Mouse (Mus musculus) midbrain, embryonic 13.5 days (tissue): ENCODE measurements around the gene Adamts20. TPM values are rescaled to one million over a fixed set of nuclear protein-coding genes. Genes with fewer than 3 reads are reported as not detected.
"Not testable (repeated sequence)": the region's sequence is repeated elsewhere in the genome, so short reads cannot be mapped to it uniquely, and the experiment has no call there.

Experiments used
- ATAC-seq: fragments of 200-750 bp; cut with Nextera tagmentation; 2 replicates; pipeline ENCODE4 v1.8.0; 2017; ENCODE audit warnings: mild to moderate bottlenecking, moderate TSS enrichment, moderate library complexity
- H3K27ac ChIP-seq: fragments of 300-500 bp; sonication (generic); 2 replicates; pipeline ENCODE4 v1.5.1; 2015; ENCODE audit warnings: inconsistent platforms, mild to moderate bottlenecking, moderate library complexity
- H3K27me3 ChIP-seq: fragments of 300-500 bp; sonication (generic); 2 replicates; pipeline ENCODE4 v1.6.1; 2015; ENCODE audit warnings: mild to moderate bottlenecking, inconsistent platforms
- H3K36me3 ChIP-seq: fragments of 300-500 bp; sonication (generic); 2 replicates; pipeline ENCODE4 v1.6.1; 2015; ENCODE audit warnings: mild to moderate bottlenecking, inconsistent platforms
- H3K4me1 ChIP-seq: fragments of 300-500 bp; sonication (generic); replicated peaks from 2 replicates; pipeline ENCODE4 v1.6.1; 2015; ENCODE audit warnings: inconsistent platforms
- H3K4me2 ChIP-seq: fragments of 300-500 bp; sonication (generic); replicated peaks from 2 replicates; pipeline ENCODE4 v1.6.1; 2015; ENCODE audit warnings: moderate library complexity, mild to moderate bottlenecking, inconsistent platforms
- H3K4me3 ChIP-seq: fragments of 300-500 bp; sonication (generic); replicated peaks from 2 replicates; pipeline ENCODE4 v1.5.1; 2015; ENCODE audit warnings: mild to moderate bottlenecking, inconsistent platforms
- H3K9ac ChIP-seq: fragments of 300-500 bp; sonication (generic); replicated peaks from 2 replicates; pipeline ENCODE4 v1.6.1; 2015; ENCODE audit warnings: mild to moderate bottlenecking, inconsistent platforms
- H3K9me3 ChIP-seq: fragments of 300-500 bp; sonication (generic); 2 replicates; pipeline ENCODE4 v1.6.1; 2016; ENCODE audit warnings: mild to moderate bottlenecking, inconsistent platforms
- WGBS: fragments of 180-500 bp; shearing (Covaris S2); methylation state at CpG from one replicate; pipeline ENCODE4 v1.1.7; 2015; 5-methylcytosine and 5-hydroxymethylcytosine counted together
- polyA plus RNA-seq: library from polyadenylated mRNA; unstranded; fragments of >200 nt; fragmentation: Nextera tagmentation; extraction: Ambion mirVana; gene quantifications from 2 replicates; pipeline ENCODE4 v1.2.1, GENCODE M21; 2015

Gene Adamts20
- polyA plus RNA-seq, 1 experiment from 2014 or later, result 1.7 TPM

GRCm38 (mm10) chr15:94404071-94404545 is 61.1 kb downstream of the Adamts20 start:
- H3K27me3 ChIP-seq, result peaks cover 36% of the 10 kb centered on the region
- H3K4me2 ChIP-seq, result peak overlapping the region; percentile 99
- no peaks in the 10 kb centered on the region for H3K36me3 ChIP-seq
- peaks cover 12% of the 10 kb centered on the region for H3K4me1 ChIP-seq
- peak overlapping the region; percentile 49; the same call in 1 of the 2 replicates for H3K27ac ChIP-seq
- peak overlapping the region; percentile 69 for H3K4me3 ChIP-seq
- H3K9ac ChIP-seq, result peak overlapping the region; percentile 77
- H3K9me3 ChIP-seq, result no peaks in the 10 kb centered on the region
- ATAC-seq, result peak; percentile 97
- WGBS, result 2% methylated on average over 30 of the region's 65 CpGs

GRCm38 (mm10) chr15:94403461-94404070 is 61.7 kb downstream of the Adamts20 start:
- Histone ChIP-seq H3K4me2 (peak overlapping the region; percentile 99), H3K4me3 (peak overlapping the region; percentile 69), H3K9me3 (no peaks in the 10 kb centered on the region), H3K27me3 (peaks cover 33% of the 10 kb centered on the region), H3K9ac (peak overlapping the region; percentile 77), H3K27ac (peak overlapping the region; percentile 49; the same call in 1 of the 2 replicates), H3K4me1 (peaks cover 12% of the 10 kb centered on the region), H3K36me3 (no peaks in the 10 kb centered on the region)
- ATAC-seq, result peak; percentile 69
- WGBS, result under 1% methylated on average over 33 of the region's 34 CpGs

- Histone ChIP-seq H3K4me2 (peak overlapping the region; percentile 99), H3K4me3 (peak overlapping the region; percentile 69), H3K36me3 (no peaks in the 10 kb centered on the region), H3K4me1 (peaks cover 12% of the 10 kb centered on the region), H3K9ac (peak overlapping the region; percentile 77), H3K27me3 (peaks cover 31% of the 10 kb centered on the region), H3K27ac (no peak overlapping the region), H3K9me3 (no peaks in the 10 kb centered on the region)
- no peak for ATAC-seq
- 3% methylated on average over 15 of the region's 15 CpGs for WGBS
These were observed 62.2 kb downstream of the Adamts20 start for GRCm38 (mm10) chr15:94403018-94403417.

- ATAC-seq, result no peak
These were observed 72.5 kb downstream of the Adamts20 start for GRCm38 (mm10) chr15:94392737-94393136.

GRCm38 (mm10) chr15:94390127-94390526 is 75.1 kb downstream of the Adamts20 start:
- H3K4me1 ChIP-seq, H3K27ac ChIP-seq, H3K4me3 ChIP-seq, H3K4me2 ChIP-seq, H3K9me3 ChIP-seq, H3K9ac ChIP-seq, H3K27me3 ChIP-seq, ATAC-seq, H3K36me3 ChIP-seq: not testable (repeated sequence)
- 76% methylated on average over 2 of the region's 2 CpGs for WGBS

More at GRCm38 (mm10) chr15:94392737-94393136, 72.5 kb downstream of the Adamts20 start:
- no peak overlapping the region for H3K4me2 ChIP-seq
- H3K27me3 ChIP-seq, result no peaks in the 10 kb centered on the region
- H3K9me3 ChIP-seq, result no peaks in the 10 kb centered on the region
- H3K4me1 ChIP-seq, result no peaks in the 10 kb centered on the region; the same call in 1 of the 2 replicates
- no peaks in the 10 kb centered on the region for H3K36me3 ChIP-seq
- no peak overlapping the region for H3K4me3 ChIP-seq
- no peak overlapping the region for H3K9ac ChIP-seq
- WGBS, result 33% methylated on average over 7 of the region's 7 CpGs
- H3K27ac ChIP-seq, result no peak overlapping the region

- 95% methylated on average over 7 of the region's 9 CpGs for WGBS
- no peaks in the 10 kb centered on the region for H3K27me3 ChIP-seq
- H3K27ac ChIP-seq, result no peak overlapping the region
- H3K4me3 ChIP-seq, result no peak overlapping the region
- no peak overlapping the region for H3K4me2 ChIP-seq
- H3K36me3 ChIP-seq, result no peaks in the 10 kb centered on the region
- no peak for ATAC-seq
- no peak overlapping the region for H3K9ac ChIP-seq
- H3K4me1 ChIP-seq, result no peaks in the 10 kb centered on the region
- no peaks in the 10 kb centered on the region for H3K9me3 ChIP-seq
These were observed 85.8 kb downstream of the Adamts20 start for GRCm38 (mm10) chr15:94379425-94379824.

- H3K4me2 ChIP-seq, result no peak overlapping the region
- no peak overlapping the region for H3K4me3 ChIP-seq
- no peaks in the 10 kb centered on the region for H3K9me3 ChIP-seq
- no peaks in the 10 kb centered on the region for H3K4me1 ChIP-seq
- 89% methylated on average over 7 of the region's 7 CpGs for WGBS
- no peak overlapping the region for H3K9ac ChIP-seq
- H3K36me3 ChIP-seq, result no peaks in the 10 kb centered on the region
- H3K27ac ChIP-seq, result no peak overlapping the region
- no peak for ATAC-seq
- H3K27me3 ChIP-seq, result no peaks in the 10 kb centered on the region
These were observed 92.7 kb downstream of the Adamts20 start for GRCm38 (mm10) chr15:94372548-94372947.

GRCm38 (mm10) chr15:94349052-94349451 is 116.2 kb downstream of the Adamts20 start:
- H3K36me3 ChIP-seq, result peaks cover 3% of the 10 kb centered on the region; the same call in 1 of the 2 replicates
- H3K27me3 ChIP-seq, result no peaks in the 10 kb centered on the region
- H3K4me1 ChIP-seq, result no peaks in the 10 kb centered on the region
- ATAC-seq, result no peak
- no peak overlapping the region for H3K9ac ChIP-seq
- 91% methylated on average over 18 of the region's 18 CpGs for WGBS
- H3K9me3 ChIP-seq, result no peaks in the 10 kb centered on the region
- no peak overlapping the region for H3K4me2 ChIP-seq
- no peak overlapping the region for H3K4me3 ChIP-seq
- H3K27ac ChIP-seq, result no peak overlapping the region

GRCm38 (mm10) chr15:94344317-94344716 is 120.9 kb downstream of the Adamts20 start:
- Histone ChIP-seq H3K4me1 (no peaks in the 10 kb centered on the region), H3K27me3 (no peaks in the 10 kb centered on the region), H3K9ac (no peak overlapping the region), H3K4me3 (no peak overlapping the region), H3K4me2 (no peak overlapping the region), H3K36me3 (peaks cover 5% of the 10 kb centered on the region; the same call in 1 of the 2 replicates), H3K9me3 (no peaks in the 10 kb centered on the region), H3K27ac (no peak overlapping the region)
- ATAC-seq, result no peak
- 92% methylated on average over 5 of the region's 5 CpGs for WGBS

- Histone ChIP-seq H3K27me3 (no peaks in the 10 kb centered on the region), H3K4me1 (no peaks in the 10 kb centered on the region), H3K27ac (no peak overlapping the region), H3K36me3 (peaks cover 5% of the 10 kb centered on the region; the same call in 1 of the 2 replicates), H3K9ac (no peak overlapping the region), H3K9me3 (no peaks in the 10 kb centered on the region), H3K4me2 (no peak overlapping the region), H3K4me3 (no peak overlapping the region)
- 67% methylated on average over 10 of the region's 10 CpGs for WGBS
- ATAC-seq, result no peak
These were observed 122.9 kb downstream of the Adamts20 start for GRCm38 (mm10) chr15:94342365-94342764.

- WGBS, result 98% methylated on average over 8 of the region's 8 CpGs
- no peak overlapping the region for H3K4me3 ChIP-seq
- H3K27ac ChIP-seq, result no peak overlapping the region
- H3K9ac ChIP-seq, result no peak overlapping the region
- no peaks in the 10 kb centered on the region for H3K4me1 ChIP-seq
- H3K4me2 ChIP-seq, result no peak overlapping the region
- H3K36me3 ChIP-seq, result 0 out of 2 replicates have a peak, but pooled peaks cover 1% of the 10 kb centered on the region
- ATAC-seq, result no peak
- no peaks in the 10 kb centered on the region for H3K9me3 ChIP-seq
- H3K27me3 ChIP-seq, result no peaks in the 10 kb centered on the region
These were observed 126.2 kb downstream of the Adamts20 start for GRCm38 (mm10) chr15:94339011-94339410.

GRCm38 (mm10) chr15:94334586-94334985 is 130.6 kb downstream of the Adamts20 start:
- H3K36me3 ChIP-seq, result no peaks in the 10 kb centered on the region
- WGBS, result 60% methylated on average over 10 of the region's 10 CpGs
- no peak for ATAC-seq

More at GRCm38 (mm10) chr15:94334586-94334985, 130.6 kb downstream of the Adamts20 start:
- H3K4me3 ChIP-seq, result no peak overlapping the region
- no peak overlapping the region for H3K9ac ChIP-seq
- H3K9me3 ChIP-seq, result no peaks in the 10 kb centered on the region
- no peak overlapping the region for H3K27ac ChIP-seq
- no peak overlapping the region for H3K4me2 ChIP-seq
- H3K27me3 ChIP-seq, result no peaks in the 10 kb centered on the region
- H3K4me1 ChIP-seq, result no peaks in the 10 kb centered on the region
